Mouse (Mus musculus) midbrain, embryonic 13.5 days (tissue): ENCODE measurements at regions not wholly inside any gene's neighbourhood (a gene's known extent, or its start where the extent isn't known, plus 50 kb on each side); places are given as distances from the start of the nearest gene placed in this dataset.

Experiments used
- ATAC-seq: fragments of 200-750 bp; cut with Nextera tagmentation; 2 replicates; pipeline ENCODE4 v1.8.0; 2017; ENCODE audit warnings: mild to moderate bottlenecking, moderate TSS enrichment, moderate library complexity
- H3K27ac ChIP-seq: fragments of 300-500 bp; sonication (generic); 2 replicates; pipeline ENCODE4 v1.5.1; 2015; ENCODE audit warnings: inconsistent platforms, mild to moderate bottlenecking, moderate library complexity
- H3K27me3 ChIP-seq: fragments of 300-500 bp; sonication (generic); 2 replicates; pipeline ENCODE4 v1.6.1; 2015; ENCODE audit warnings: mild to moderate bottlenecking, inconsistent platforms
- H3K36me3 ChIP-seq: fragments of 300-500 bp; sonication (generic); 2 replicates; pipeline ENCODE4 v1.6.1; 2015; ENCODE audit warnings: mild to moderate bottlenecking, inconsistent platforms
- H3K4me1 ChIP-seq: fragments of 300-500 bp; sonication (generic); replicated peaks from 2 replicates; pipeline ENCODE4 v1.6.1; 2015; ENCODE audit warnings: inconsistent platforms
- H3K4me2 ChIP-seq: fragments of 300-500 bp; sonication (generic); replicated peaks from 2 replicates; pipeline ENCODE4 v1.6.1; 2015; ENCODE audit warnings: moderate library complexity, mild to moderate bottlenecking, inconsistent platforms
- H3K4me3 ChIP-seq: fragments of 300-500 bp; sonication (generic); replicated peaks from 2 replicates; pipeline ENCODE4 v1.5.1; 2015; ENCODE audit warnings: mild to moderate bottlenecking, inconsistent platforms
- H3K9ac ChIP-seq: fragments of 300-500 bp; sonication (generic); replicated peaks from 2 replicates; pipeline ENCODE4 v1.6.1; 2015; ENCODE audit warnings: mild to moderate bottlenecking, inconsistent platforms
- H3K9me3 ChIP-seq: fragments of 300-500 bp; sonication (generic); 2 replicates; pipeline ENCODE4 v1.6.1; 2016; ENCODE audit warnings: mild to moderate bottlenecking, inconsistent platforms
- WGBS: fragments of 180-500 bp; shearing (Covaris S2); methylation state at CpG from one replicate; pipeline ENCODE4 v1.1.7; 2015; 5-methylcytosine and 5-hydroxymethylcytosine counted together

DNA sequence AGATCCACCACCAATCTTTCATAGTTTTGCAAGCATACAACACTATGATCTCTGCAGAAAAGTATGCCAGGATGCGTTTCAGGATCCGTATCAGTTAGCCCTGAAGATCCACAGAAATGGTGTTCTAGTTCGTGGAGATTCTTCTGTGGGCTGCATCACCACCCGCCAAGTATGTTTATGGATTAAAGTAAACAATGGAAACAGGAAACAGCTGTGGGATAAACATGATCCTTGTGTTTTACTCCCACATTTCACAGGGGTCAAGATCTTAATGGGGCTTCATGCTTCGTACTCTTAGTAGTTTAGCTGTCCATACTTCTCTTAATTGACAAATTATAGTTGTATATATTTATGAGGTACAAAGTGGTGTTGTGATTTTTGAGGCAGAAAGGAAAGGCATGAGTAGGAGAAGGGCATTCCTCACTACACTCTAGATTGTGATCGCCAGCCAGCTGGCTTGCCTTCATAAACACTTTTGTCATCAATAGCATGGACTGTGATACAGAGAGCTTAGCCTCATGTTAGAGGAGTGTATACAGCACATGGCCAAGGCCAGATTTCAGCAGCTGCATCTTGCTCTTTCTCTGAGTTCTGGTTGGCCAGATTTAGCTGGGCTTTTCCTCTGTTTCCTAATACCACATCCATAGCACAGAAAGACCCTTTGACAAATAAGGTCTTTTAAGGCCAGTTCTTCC lies 195.8 kb upstream of the Fermt1 start:
- 90% methylated on average over 6 of the region's 6 CpGs for WGBS
- H3K4me3 ChIP-seq = no peak overlapping the region
- no peak overlapping the region for H3K4me2 ChIP-seq
- H3K9me3 ChIP-seq = no peaks in the 10 kb centered on the region
- no peak overlapping the region for H3K27ac ChIP-seq
- no peaks in the 10 kb centered on the region for H3K4me1 ChIP-seq
- no peaks in the 10 kb centered on the region for H3K27me3 ChIP-seq
- no peak for ATAC-seq
- no peaks in the 10 kb centered on the region for H3K36me3 ChIP-seq
- H3K9ac ChIP-seq = no peak overlapping the region

- ATAC-seq = no peak
- no peaks in the 10 kb centered on the region for H3K9me3 ChIP-seq
- H3K27me3 ChIP-seq = no peaks in the 10 kb centered on the region
- no peak overlapping the region for H3K4me3 ChIP-seq
- H3K36me3 ChIP-seq = no peaks in the 10 kb centered on the region
- H3K9ac ChIP-seq = no peak overlapping the region
- H3K4me2 ChIP-seq = no peak overlapping the region
- H3K4me1 ChIP-seq = no peaks in the 10 kb centered on the region
- no peak overlapping the region for H3K27ac ChIP-seq
- WGBS = 71% methylated on average over 1 of the region's 1 CpGs
Measured at GRCm38 (mm10) chr2:133152461-133152860, 206.8 kb upstream of the Fermt1 start.

GRCm38 (mm10) chr2:133156537-133156936 lies 210.8 kb upstream of the Fermt1 start:
- no peaks in the 10 kb centered on the region for H3K27me3 ChIP-seq
- no peaks in the 10 kb centered on the region for H3K36me3 ChIP-seq
- no peaks in the 10 kb centered on the region for H3K4me1 ChIP-seq
- H3K4me2 ChIP-seq = no peak overlapping the region
- no peak overlapping the region for H3K9ac ChIP-seq
- no peak for ATAC-seq
- no peak overlapping the region for H3K4me3 ChIP-seq
- no peak overlapping the region for H3K27ac ChIP-seq
- 67% methylated on average over 3 of the region's 3 CpGs for WGBS
- H3K9me3 ChIP-seq = no peaks in the 10 kb centered on the region

DNA sequence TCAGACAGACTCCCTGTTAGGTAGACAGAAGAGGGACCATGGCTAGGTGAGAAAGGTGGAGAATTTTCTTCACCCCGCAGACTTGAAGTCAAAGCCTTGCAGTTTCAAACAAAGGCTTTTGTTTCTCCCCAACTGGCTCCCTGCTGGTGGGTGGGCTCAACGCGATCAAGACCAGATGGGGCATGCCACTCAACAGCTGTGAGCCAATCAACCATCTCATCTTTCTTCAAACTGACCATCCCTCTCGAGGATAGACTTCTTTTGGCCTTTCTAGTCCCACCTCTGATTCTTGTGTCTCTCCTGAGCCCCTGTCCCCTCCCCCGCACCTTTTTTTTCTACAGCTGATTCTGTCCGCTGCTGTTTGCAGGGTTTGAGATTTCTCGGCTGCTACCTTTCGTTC lies 212.5 kb upstream of the Fermt1 start:
- no peak for ATAC-seq
- 30% methylated on average over 8 of the region's 8 CpGs for WGBS

DNA sequence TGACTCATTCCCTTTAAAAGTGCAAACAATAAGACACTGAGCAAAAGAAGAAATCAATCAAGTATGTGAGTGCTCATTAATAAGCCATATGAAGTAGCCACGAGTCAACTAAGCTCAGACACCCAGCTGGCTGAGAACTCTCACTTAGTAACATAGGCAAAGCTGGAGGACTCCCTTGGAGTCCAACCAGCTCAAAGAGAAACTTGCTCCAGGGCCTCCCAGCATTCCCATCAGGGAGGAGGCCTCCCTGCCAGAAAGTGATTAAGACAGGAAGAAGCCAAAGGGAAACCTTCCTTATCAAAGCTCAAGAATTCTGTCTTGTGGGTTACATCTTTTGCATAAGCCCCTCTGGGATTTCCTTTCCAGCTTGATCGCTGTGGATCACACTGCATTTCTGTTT lies 213.7 kb upstream of the Fermt1 start:
- 38% methylated on average over 2 of the region's 2 CpGs for WGBS
- Histone ChIP-seq H3K36me3 (no peaks in the 10 kb centered on the region), H3K4me2 (no peak overlapping the region), H3K27me3 (no peaks in the 10 kb centered on the region), H3K4me1 (no peaks in the 10 kb centered on the region), H3K9ac (no peak overlapping the region), H3K27ac (no peak overlapping the region), H3K4me3 (no peak overlapping the region), H3K9me3 (no peaks in the 10 kb centered on the region)
- no peak for ATAC-seq

More for the DNA sequence above, 212.5 kb upstream of the Fermt1 start:
- no peak overlapping the region for H3K4me3 ChIP-seq
- H3K36me3 ChIP-seq = no peaks in the 10 kb centered on the region
- no peaks in the 10 kb centered on the region for H3K4me1 ChIP-seq
- H3K4me2 ChIP-seq = no peak overlapping the region
- no peaks in the 10 kb centered on the region for H3K27me3 ChIP-seq
- no peak overlapping the region for H3K27ac ChIP-seq
- no peak overlapping the region for H3K9ac ChIP-seq
- H3K9me3 ChIP-seq = no peaks in the 10 kb centered on the region

- no peak for ATAC-seq
- Histone ChIP-seq H3K36me3 (no peaks in the 10 kb centered on the region), H3K4me1 (no peaks in the 10 kb centered on the region), H3K9ac (no peak overlapping the region), H3K27ac (no peak overlapping the region), H3K9me3 (no peaks in the 10 kb centered on the region), H3K27me3 (no peaks in the 10 kb centered on the region), H3K4me2 (no peak overlapping the region), H3K4me3 (no peak overlapping the region)
- 88% methylated on average over 3 of the region's 3 CpGs for WGBS
Measured at GRCm38 (mm10) chr2:133176411-133176810, 230.7 kb upstream of the Fermt1 start.

DNA sequence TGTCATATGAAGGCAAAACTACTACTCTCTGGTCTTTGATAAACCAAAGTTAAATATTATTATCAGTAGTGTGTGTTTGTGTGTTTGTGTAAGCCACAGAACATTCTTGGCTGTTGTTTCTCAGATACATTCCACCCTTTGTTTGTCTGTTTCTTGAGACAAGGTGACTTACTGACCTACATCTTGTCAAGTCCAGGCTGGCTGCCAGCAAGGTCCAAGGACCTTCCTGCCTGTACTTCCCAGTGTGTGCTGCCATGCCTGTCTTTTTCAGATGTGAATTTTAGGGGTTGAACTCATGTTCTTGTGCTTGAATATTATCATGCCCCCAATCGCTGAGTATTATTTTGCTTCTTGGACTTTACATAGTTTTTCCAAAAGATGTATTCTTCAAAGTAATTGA lies 235.5 kb upstream of the Fermt1 start:
- WGBS = 91% methylated on average over 1 of the region's 1 CpGs
- Histone ChIP-seq H3K9ac (no peak overlapping the region), H3K4me2 (no peak overlapping the region), H3K36me3 (no peaks in the 10 kb centered on the region), H3K27me3 (no peaks in the 10 kb centered on the region), H3K4me3 (no peak overlapping the region), H3K4me1 (no peaks in the 10 kb centered on the region), H3K27ac (no peak overlapping the region), H3K9me3 (no peaks in the 10 kb centered on the region)
- ATAC-seq = no peak

DNA sequence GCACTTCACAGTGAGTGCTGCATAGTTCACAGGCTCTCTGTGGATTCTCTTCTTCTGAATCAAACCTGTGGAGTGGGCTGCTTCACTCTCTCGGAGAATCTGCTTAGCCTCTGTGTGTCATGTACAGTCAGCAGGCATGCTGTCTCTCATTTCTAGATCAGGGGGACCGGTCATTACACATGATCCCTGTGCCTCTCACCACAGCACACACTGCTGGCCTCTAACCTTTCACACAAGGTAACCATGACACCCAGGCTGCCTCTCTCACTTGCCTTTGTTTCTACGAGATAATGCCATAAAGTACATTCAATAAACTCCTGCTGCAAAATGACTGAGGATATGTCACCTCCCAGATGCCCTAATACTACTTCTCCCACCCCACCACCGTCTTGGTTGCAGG lies 237.2 kb upstream of the Fermt1 start:
- Histone ChIP-seq H3K4me1 (no peaks in the 10 kb centered on the region), H3K27me3 (no peaks in the 10 kb centered on the region), H3K9ac (no peak overlapping the region), H3K36me3 (no peaks in the 10 kb centered on the region), H3K4me2 (no peak overlapping the region), H3K4me3 (no peak overlapping the region), H3K27ac (no peak overlapping the region), H3K9me3 (no peaks in the 10 kb centered on the region)
- 66% methylated on average over 4 of the region's 4 CpGs for WGBS
- ATAC-seq = no peak; the same call in 1 of the 2 replicates

GRCm38 (mm10) chr2:133204295-133204866 lies 258.7 kb upstream of the Fermt1 start:
- Histone ChIP-seq H3K4me3 (no peak overlapping the region), H3K4me2 (no peak overlapping the region), H3K9me3 (no peaks in the 10 kb centered on the region), H3K4me1 (no peaks in the 10 kb centered on the region), H3K27ac (no peak overlapping the region), H3K27me3 (no peaks in the 10 kb centered on the region), H3K36me3 (no peaks in the 10 kb centered on the region), H3K9ac (no peak overlapping the region)
- 31% methylated on average over 5 of the region's 5 CpGs for WGBS
- peak; percentile 60; the same call in 1 of the 2 replicates for ATAC-seq

- WGBS = 91% methylated on average over 4 of the region's 4 CpGs
- H3K4me2 ChIP-seq = no peak overlapping the region
- no peak for ATAC-seq
Measured at GRCm38 (mm10) chr2:133208498-133208897, 262.8 kb upstream of the Fermt1 start.

DNA sequence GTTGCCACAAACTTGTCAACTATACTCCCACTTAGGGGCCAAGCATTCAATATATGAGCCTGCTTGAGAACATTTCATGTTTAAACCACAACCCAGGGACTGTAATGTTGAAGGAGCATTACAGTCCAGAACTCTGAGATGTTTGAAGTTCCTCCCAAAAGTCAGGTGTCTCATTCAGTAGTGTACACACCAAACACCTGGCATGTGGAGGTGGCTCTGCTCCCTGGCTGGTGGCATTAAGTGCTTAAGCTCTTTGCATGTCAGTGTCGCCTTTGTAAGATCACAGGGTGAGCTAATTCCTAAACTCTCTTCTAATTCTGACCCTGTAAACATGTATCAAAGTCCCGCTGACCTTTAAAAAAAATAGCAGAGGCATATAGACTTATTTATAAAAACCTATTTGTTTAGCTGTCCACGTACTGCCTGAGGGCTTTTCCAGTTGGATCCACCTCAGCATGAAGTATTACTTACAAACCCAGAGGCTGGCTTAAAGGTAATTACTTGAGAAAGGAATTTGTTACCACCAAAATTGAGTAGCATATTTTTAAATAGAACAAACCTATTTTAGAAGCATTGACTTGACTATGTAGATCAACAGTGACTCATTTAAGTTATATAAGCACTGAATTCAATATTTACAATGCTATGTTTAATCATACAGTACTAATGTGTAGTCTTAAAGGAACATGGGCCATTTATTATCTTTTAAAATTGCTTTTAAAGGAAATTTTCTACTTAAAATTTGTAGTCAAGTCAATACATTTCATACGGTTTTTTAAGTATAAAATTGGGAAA lies 276.3 kb upstream of the Fermt1 start:
- 62% methylated on average over 4 of the region's 4 CpGs for WGBS
- no peak overlapping the region for H3K27ac ChIP-seq
- H3K4me2 ChIP-seq = no peak overlapping the region
- H3K4me1 ChIP-seq = no peaks in the 10 kb centered on the region
- no peak overlapping the region for H3K4me3 ChIP-seq
- no peak overlapping the region for H3K9ac ChIP-seq
- no peaks in the 10 kb centered on the region for H3K9me3 ChIP-seq
- no peak for ATAC-seq
- H3K27me3 ChIP-seq = no peaks in the 10 kb centered on the region
- no peaks in the 10 kb centered on the region for H3K36me3 ChIP-seq

More at GRCm38 (mm10) chr2:133208498-133208897, 262.8 kb upstream of the Fermt1 start:
- Histone ChIP-seq H3K27ac (no peak overlapping the region), H3K9ac (no peak overlapping the region), H3K9me3 (no peaks in the 10 kb centered on the region), H3K27me3 (no peaks in the 10 kb centered on the region), H3K36me3 (no peaks in the 10 kb centered on the region), H3K4me1 (no peaks in the 10 kb centered on the region), H3K4me3 (no peak overlapping the region)

- Histone ChIP-seq H3K36me3 (no peaks in the 10 kb centered on the region), H3K27me3 (no peaks in the 10 kb centered on the region), H3K4me3 (no peak overlapping the region), H3K27ac (no peak overlapping the region), H3K9me3 (no peaks in the 10 kb centered on the region), H3K4me2 (no peak overlapping the region), H3K9ac (no peak overlapping the region), H3K4me1 (no peaks in the 10 kb centered on the region)
- no peak for ATAC-seq
- WGBS = 89% methylated on average over 4 of the region's 4 CpGs
Measured at GRCm38 (mm10) chr2:133235175-133235920, 289.6 kb upstream of the Fermt1 start.
